Mouse (Mus musculus): Measurements from ENCODE around the gene Ppp2r5a.

Gene Ppp2r5a

DNA sequence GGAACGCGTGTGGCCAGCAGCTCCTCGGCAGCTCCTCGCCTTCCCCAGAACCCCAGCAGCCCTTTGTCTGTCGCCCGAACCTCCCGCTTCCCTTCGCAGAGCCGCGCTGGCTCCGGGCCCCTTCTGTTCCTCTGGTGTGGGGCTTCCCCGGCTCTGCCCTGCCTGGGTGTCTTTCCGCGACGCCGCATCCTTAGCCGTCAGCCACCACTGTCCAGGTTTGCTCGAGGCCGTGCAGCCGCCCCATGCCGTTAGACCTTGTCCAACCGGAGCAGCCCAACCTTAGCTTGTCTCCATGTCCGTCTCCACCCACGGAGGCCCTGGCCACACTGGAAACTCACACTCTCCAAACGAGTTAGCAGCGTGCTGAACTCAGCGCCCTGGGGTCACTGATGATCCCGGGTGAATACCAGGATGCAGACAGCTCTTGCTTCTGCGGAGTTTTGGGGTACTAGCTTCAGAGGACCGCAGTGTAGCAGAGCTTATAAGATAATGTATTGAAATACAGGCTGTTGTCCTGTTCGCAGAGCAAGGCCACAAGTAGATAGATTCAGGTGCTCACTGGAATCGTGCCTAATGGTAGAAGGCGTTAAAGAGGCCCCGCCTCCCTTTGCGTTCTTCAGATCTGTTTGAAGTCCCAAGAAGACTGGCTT is 76.7 kb downstream of the Ppp2r5a start:
- peak; percentile 52 for DNase-seq (ENCODE audit: low read depth, low spot score)

- peak; percentile 97 for DNase-seq (ENCODE audit: low read depth, low spot score)
Measured at GRCm38 (mm10) chr1:191325726-191326232, 77.3 kb downstream of the Ppp2r5a start, which contains the start of gene Tmem206. Gene Tmem206 (plus strand): TSS chr1:191325912.

GRCm38 (mm10) chr1:191324733-191325590 is 78.1 kb downstream of the Ppp2r5a start:
- DNase-seq (ENCODE audit: low read depth, low spot score): no peak

DNA sequence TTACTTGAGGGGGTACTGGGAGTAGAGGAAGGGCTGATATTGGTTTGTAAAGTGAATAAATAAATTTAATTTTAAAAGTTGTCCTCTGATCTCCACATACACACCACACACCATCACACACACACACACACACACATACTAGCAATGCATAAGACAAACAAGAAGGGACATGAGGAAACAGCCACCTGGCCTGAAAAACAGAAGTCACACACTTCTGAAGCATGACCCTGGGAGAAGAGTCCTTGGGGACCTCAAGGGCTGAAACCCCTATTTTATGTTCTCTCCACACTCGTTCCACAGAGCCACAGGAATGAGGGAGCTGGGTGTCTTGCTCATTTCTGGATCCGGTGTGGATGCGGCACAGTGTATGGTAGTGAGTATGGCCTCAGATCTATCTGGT is 79.7 kb downstream of the Ppp2r5a start:
- DNase-seq (ENCODE audit: low read depth, low spot score): no peak

DNA sequence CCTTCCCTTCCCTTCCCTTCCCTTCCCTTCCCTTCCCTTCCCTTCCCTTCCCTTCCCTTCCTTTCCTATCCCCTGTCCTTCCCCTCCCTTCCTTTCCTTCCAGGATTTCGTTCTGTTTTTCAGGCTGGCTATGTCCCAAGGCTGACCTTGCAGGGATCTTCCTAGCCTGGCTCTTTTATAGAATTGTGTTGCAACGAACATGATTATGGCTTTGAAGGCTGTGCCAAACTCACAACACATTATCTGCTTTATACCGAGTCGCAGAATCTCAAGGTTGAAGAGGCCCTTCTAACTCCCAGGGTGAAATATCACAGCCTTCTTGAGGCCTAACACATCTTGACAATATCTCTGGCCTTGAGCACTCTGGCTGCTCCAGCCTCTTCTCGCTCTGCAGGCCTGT is 84.4 kb downstream of the Ppp2r5a start:
- DNase-seq (ENCODE audit: low read depth, low spot score): no peak

- peak; percentile 84 for DNase-seq (ENCODE audit: low read depth, low spot score)
Measured at GRCm38 (mm10) chr1:191317591-191318196, 85.4 kb downstream of the Ppp2r5a start, which contains the start of gene Nenf. Gene Nenf (minus strand): TSS chr1:191318194.

- DNase-seq (ENCODE audit: low read depth, low spot score): no peak
Measured at GRCm38 (mm10) chr1:191316818-191317217, 86.3 kb downstream of the Ppp2r5a start.

- DNase-seq (ENCODE audit: low read depth, low spot score): no peak
Measured at GRCm38 (mm10) chr1:191313926-191314325, 89.1 kb downstream of the Ppp2r5a start.

GRCm38 (mm10) chr1:191313158-191313557 is 89.9 kb downstream of the Ppp2r5a start:
- no peak for DNase-seq (ENCODE audit: low read depth, low spot score)

DNA sequence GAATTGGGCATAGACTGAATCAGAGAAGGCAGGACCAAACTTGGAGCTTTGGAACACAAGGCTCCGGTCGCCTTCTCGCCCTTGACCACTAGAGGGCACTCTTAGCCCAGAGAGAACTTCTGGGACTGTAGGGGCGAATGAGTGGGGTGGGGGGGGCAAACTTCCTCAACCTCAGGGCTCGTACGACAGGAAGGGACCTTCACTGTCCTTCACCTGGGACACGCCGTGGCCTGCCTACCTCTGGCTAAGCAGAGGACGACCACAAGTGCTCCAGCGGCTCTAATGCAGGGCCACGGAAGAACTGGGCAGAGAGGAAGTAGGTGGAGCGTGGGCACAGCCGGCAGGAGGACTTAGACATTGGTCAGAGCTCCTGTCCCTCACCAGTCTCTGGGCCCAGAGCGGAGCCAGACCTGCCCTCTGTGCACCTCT is 90.5 kb downstream of the Ppp2r5a start:
- DNase-seq (ENCODE audit: low read depth, low spot score): peak; percentile 94

GRCm38 (mm10) chr1:191311296-191311898 is 91.7 kb downstream of the Ppp2r5a start:
- DNase-seq (ENCODE audit: low read depth, low spot score): no peak

- no peak for DNase-seq (ENCODE audit: low read depth, low spot score)
Measured at GRCm38 (mm10) chr1:191307766-191308455, 95.2 kb downstream of the Ppp2r5a start.

GRCm38 (mm10) chr1:191306316-191306715 is 96.8 kb downstream of the Ppp2r5a start:
- DNase-seq (ENCODE audit: low read depth, low spot score): no peak

DNA sequence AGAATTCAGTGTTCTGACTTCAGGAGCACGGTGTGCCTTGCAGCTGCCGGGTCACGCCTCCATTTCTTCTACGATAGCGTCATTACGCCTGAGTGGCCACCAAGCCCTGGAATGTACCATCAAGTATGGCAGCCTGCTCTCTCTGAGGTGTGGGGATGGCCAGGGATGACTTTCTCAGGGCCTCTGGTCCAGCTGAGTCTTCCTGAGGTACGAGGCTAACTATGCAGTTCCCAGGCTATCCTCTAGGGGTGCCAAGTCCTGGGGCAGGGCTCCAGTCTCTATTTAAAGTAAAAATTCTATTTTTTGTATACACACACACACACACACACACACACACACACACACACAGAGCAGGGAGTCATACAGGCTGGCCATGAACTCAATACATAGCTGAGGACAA is 97.5 kb downstream of the Ppp2r5a start:
- peak; percentile 53 for DNase-seq (ENCODE audit: low read depth, low spot score)

DNA sequence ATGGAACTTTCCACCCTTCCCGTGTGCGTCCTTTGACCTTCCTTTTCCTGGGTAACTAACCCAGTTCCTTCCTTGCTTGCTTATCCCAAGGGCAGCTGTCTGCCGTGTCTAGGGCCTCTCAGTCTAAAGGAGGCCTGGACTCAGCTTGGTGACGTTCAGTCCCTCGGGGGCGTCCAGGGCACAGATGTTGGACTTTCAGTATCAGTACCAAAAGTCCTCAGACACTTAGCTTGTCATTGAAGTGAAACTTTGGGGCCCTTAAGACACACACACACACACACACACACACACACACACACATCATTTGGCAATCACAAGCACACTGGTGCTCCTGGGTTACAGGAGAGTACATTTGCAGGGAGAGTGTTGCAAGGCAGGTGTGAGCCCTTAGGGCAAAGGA is 98.9 kb downstream of the Ppp2r5a start:
- DNase-seq (ENCODE audit: low read depth, low spot score): no peak

DNA sequence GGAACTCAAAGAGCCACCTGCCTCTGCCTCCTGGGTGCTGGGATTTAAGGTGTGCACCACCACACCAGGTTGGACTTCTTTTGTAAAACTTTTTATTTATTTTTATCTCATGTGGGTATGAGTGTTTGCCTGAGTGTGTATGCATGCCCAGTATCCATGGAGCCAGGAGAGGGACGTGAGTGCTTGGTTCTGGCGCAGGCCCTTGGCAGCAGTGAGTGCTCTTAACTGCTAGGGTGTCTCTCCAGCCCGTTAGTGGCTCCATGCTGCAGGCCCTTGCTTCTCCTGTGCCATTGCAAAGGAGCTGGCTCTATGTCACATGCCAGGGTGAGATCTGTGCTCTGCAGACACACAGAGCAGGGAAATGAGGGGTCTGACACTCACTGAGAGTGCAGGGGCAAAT is 99.3 kb downstream of the Ppp2r5a start:
- DNase-seq (ENCODE audit: low read depth, low spot score): no peak
